Mouse (Mus musculus): ENCODE measurements around the gene Alg9. TPM values are rescaled to one million over a fixed set of nuclear protein-coding genes. Genes with fewer than 3 reads are reported as not detected.

Gene Alg9
- polyA plus RNA-seq, 1 experiment = 23.2 TPM

- no peak for DNase-seq
- H3K27ac ChIP-seq (ENCODE audit: control insufficient read depth, insufficient read depth, low read length) = no peak overlapping the region
- TF ChIP-seq POLR2A (IDR thresholded peaks at IDR 0.05; ENCODE audit: control insufficient read depth, extremely low read depth, insufficient read depth, low read length, poor library complexity) (no peak), CTCF (IDR thresholded peaks at IDR 0.05; ENCODE audit: borderline replicate concordance, control insufficient read depth, extremely low read depth, insufficient read depth, low read length, poor library complexity) (no peak)
- WGBS = 73% methylated on average over 7 of the region's 7 CpGs
- H3K4me3 ChIP-seq (ENCODE audit: control insufficient read depth, insufficient read depth, low read length) = no peak overlapping the region
- no peaks in the 10 kb centered on the region for H3K36me3 ChIP-seq (ENCODE audit: control insufficient read depth, insufficient read depth, low read length)
- H3K27me3 ChIP-seq (ENCODE audit: control insufficient read depth, insufficient read depth, low read length) = no peaks in the 10 kb centered on the region
- no peaks in the 10 kb centered on the region for H3K4me1 ChIP-seq (replicated peaks; ENCODE audit: control insufficient read depth, insufficient read depth, low read length)
Observed at GRCm38 (mm10) chr9:50753947-50754346, 20.9 kb upstream of the Alg9 start.

DNA sequence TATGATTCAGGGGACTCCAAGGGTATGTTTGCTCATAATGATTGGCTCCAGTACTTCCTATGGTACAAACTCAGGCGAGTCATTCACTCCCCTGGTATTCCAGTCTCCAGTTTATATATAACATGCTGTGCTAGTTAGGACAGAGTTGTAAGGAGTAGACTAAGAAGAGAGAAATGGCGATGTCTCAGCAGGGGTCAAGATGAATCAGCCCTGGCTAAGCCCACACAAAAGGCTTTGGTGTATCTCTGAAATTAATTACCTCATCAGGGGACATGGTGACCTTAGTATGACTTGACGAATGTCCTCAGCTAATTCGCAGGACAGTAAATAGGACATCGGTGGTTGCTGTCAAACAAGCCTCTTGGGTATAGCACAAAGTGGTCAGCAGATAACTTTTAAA, 18.1 kb upstream of the Alg9 start:
- no peaks in the 10 kb centered on the region for H3K4me1 ChIP-seq (replicated peaks; ENCODE audit: control insufficient read depth, insufficient read depth, low read length)
- no peaks in the 10 kb centered on the region for H3K36me3 ChIP-seq (ENCODE audit: control insufficient read depth, insufficient read depth, low read length)
- TF ChIP-seq CTCF (IDR thresholded peaks at IDR 0.05; ENCODE audit: borderline replicate concordance, control insufficient read depth, extremely low read depth, insufficient read depth, low read length, poor library complexity) (no peak), POLR2A (IDR thresholded peaks at IDR 0.05; ENCODE audit: control insufficient read depth, extremely low read depth, insufficient read depth, low read length, poor library complexity) (no peak)
- H3K27ac ChIP-seq (ENCODE audit: control insufficient read depth, insufficient read depth, low read length) = no peak overlapping the region
- no peak overlapping the region for H3K4me3 ChIP-seq (ENCODE audit: control insufficient read depth, insufficient read depth, low read length)
- WGBS = 87% methylated on average over 5 of the region's 5 CpGs
- no peak for DNase-seq
- H3K27me3 ChIP-seq (ENCODE audit: control insufficient read depth, insufficient read depth, low read length) = no peaks in the 10 kb centered on the region

DNA sequence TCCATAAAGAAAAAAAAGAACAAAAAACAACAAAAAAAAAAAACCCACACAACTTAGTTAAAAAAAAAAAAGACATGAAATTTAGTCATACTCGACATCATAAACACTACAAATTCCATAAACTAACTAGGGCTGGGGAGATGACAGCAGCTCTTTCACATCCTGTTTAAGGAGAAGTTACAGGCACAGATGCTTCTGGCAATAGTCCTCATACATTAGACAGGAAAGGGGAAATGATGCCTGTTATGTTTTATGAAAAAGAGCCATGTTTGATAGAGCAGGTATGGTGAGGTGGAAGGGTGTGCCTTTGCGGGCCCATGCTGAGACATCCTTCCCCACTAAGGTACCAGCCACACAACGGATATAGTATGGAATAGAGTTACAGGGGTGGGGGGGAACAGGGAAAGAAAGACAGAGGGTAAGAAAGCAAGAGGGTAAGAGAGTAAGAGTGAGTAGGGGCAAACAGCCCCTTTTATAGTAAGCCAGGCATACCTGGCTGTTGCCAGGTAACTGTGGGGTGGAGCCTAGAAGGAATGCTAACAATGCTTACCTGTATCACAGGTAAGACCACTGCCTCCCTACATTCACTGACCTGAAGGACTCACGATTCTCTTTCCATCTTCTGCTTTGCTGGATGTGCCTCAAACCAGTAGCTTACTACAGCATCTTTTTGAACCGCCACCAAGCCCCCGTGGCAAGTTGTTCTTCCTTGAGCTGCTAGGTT, 13.1 kb upstream of the Alg9 start:
- WGBS = 78% methylated on average over 6 of the region's 6 CpGs
- TF ChIP-seq POLR2A (IDR thresholded peaks at IDR 0.05; ENCODE audit: control insufficient read depth, extremely low read depth, insufficient read depth, low read length, poor library complexity) (no peak), CTCF (IDR thresholded peaks at IDR 0.05; ENCODE audit: borderline replicate concordance, control insufficient read depth, extremely low read depth, insufficient read depth, low read length, poor library complexity) (no peak)
- no peak for DNase-seq
- no peak overlapping the region for H3K27ac ChIP-seq (ENCODE audit: control insufficient read depth, insufficient read depth, low read length)
- no peak overlapping the region for H3K4me3 ChIP-seq (ENCODE audit: control insufficient read depth, insufficient read depth, low read length)
- H3K27me3 ChIP-seq (ENCODE audit: control insufficient read depth, insufficient read depth, low read length) = no peaks in the 10 kb centered on the region
- no peaks in the 10 kb centered on the region for H3K4me1 ChIP-seq (replicated peaks; ENCODE audit: control insufficient read depth, insufficient read depth, low read length)
- no peaks in the 10 kb centered on the region for H3K36me3 ChIP-seq (ENCODE audit: control insufficient read depth, insufficient read depth, low read length)

GRCm38 (mm10) chr9:50763331-50763730, 11.5 kb upstream of the Alg9 start:
- 98% methylated on average over 1 of the region's 1 CpGs for WGBS

GRCm38 (mm10) chr9:50767531-50768106, 7.2 kb upstream of the Alg9 start:
- H3K27me3 ChIP-seq (ENCODE audit: control insufficient read depth, insufficient read depth, low read length) = no peaks in the 10 kb centered on the region
- H3K36me3 ChIP-seq (ENCODE audit: control insufficient read depth, insufficient read depth, low read length) = no peaks in the 10 kb centered on the region
- peaks cover 6% of the 10 kb centered on the region for H3K4me1 ChIP-seq (replicated peaks; ENCODE audit: control insufficient read depth, insufficient read depth, low read length)
- TF ChIP-seq CTCF (IDR thresholded peaks at IDR 0.05; ENCODE audit: borderline replicate concordance, control insufficient read depth, extremely low read depth, insufficient read depth, low read length, poor library complexity) (no peak), POLR2A (IDR thresholded peaks at IDR 0.05; ENCODE audit: control insufficient read depth, extremely low read depth, insufficient read depth, low read length, poor library complexity) (no peak)
- DNase-seq = no peak
- WGBS = 2% methylated on average over 17 of the region's 17 CpGs
- peak overlapping the region; percentile 82 for H3K4me3 ChIP-seq (ENCODE audit: control insufficient read depth, insufficient read depth, low read length)
- peak overlapping the region; percentile 42; the same call in 1 of the 2 replicates for H3K27ac ChIP-seq (ENCODE audit: control insufficient read depth, insufficient read depth, low read length)

More at GRCm38 (mm10) chr9:50763331-50763730, 11.5 kb upstream of the Alg9 start:
- Histone ChIP-seq H3K36me3 (ENCODE audit: control insufficient read depth, insufficient read depth, low read length) (no peaks in the 10 kb centered on the region), H3K4me3 (ENCODE audit: control insufficient read depth, insufficient read depth, low read length) (no peak overlapping the region), H3K4me1 (replicated peaks; ENCODE audit: control insufficient read depth, insufficient read depth, low read length) (peaks cover 4% of the 10 kb centered on the region), H3K27me3 (ENCODE audit: control insufficient read depth, insufficient read depth, low read length) (no peaks in the 10 kb centered on the region), H3K27ac (ENCODE audit: control insufficient read depth, insufficient read depth, low read length) (no peak overlapping the region)
- no peak for DNase-seq
- TF ChIP-seq POLR2A (IDR thresholded peaks at IDR 0.05; ENCODE audit: control insufficient read depth, extremely low read depth, insufficient read depth, low read length, poor library complexity) (no peak), CTCF (IDR thresholded peaks at IDR 0.05; ENCODE audit: borderline replicate concordance, control insufficient read depth, extremely low read depth, insufficient read depth, low read length, poor library complexity) (no peak)

GRCm38 (mm10) chr9:50768107-50769002, 6.5 kb upstream of the Alg9 start, which contains the start of gene Fdxacb1:
Gene Fdxacb1 (plus strand): TSS chr9:50768236.
- Histone ChIP-seq H3K4me3 (ENCODE audit: control insufficient read depth, insufficient read depth, low read length) (peak within 1 kb of the TSS; percentile 82), H3K4me1 (replicated peaks; ENCODE audit: control insufficient read depth, insufficient read depth, low read length) (peaks cover 6% of the 10 kb centered on the region), H3K27ac (ENCODE audit: control insufficient read depth, insufficient read depth, low read length) (peak within 1 kb of the TSS; percentile 54), H3K36me3 (ENCODE audit: control insufficient read depth, insufficient read depth, low read length) (no peaks in the 10 kb centered on the region), H3K27me3 (ENCODE audit: control insufficient read depth, insufficient read depth, low read length) (no peaks in the 10 kb centered on the region)
- WGBS = 5% methylated on average over 59 of the region's 59 CpGs
- peak; percentile 51; the same call in 1 of the 2 replicates for TF ChIP-seq POLR2A (IDR thresholded peaks at IDR 0.05; ENCODE audit: control insufficient read depth, extremely low read depth, insufficient read depth, low read length, poor library complexity)
- peak; percentile 98 for TF ChIP-seq CTCF (IDR thresholded peaks at IDR 0.05; ENCODE audit: borderline replicate concordance, control insufficient read depth, extremely low read depth, insufficient read depth, low read length, poor library complexity)
- peak; percentile 99 for DNase-seq

Data from thymus, adult 2 months (tissue).